Mouse (Mus musculus) naive thymus-derived CD4-positive, alpha-beta T cell, adult 2 months (primary cell): Measurements from ENCODE around the gene Prkn.

Source experiments
- DNase-seq: peaks from one replicate; pipeline ENCODE4 v3.0.0-alpha.2; 2011; ENCODE audit warnings: low read depth

Prkn gene

DNA sequence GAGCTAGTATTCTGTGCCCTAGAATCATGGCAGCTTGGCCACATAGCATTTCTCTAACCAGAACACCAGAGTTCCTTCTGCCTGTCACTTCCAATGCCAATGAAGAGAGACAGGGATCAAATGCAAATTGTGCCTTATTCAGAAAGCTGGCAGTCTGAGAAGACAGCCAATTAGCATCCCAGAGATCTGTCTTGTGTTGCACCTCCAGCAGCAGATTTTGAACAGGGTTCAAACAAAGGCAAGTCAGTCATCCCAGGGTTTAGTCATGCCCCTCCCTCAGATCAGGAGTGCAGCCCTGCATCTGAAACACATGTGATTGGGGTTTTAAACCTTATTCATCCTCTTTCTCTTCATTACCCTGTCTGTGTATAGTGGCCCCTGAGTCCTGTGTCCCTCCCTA, 900.5 kb downstream of the Prkn start:
- no peak for DNase-seq

DNA sequence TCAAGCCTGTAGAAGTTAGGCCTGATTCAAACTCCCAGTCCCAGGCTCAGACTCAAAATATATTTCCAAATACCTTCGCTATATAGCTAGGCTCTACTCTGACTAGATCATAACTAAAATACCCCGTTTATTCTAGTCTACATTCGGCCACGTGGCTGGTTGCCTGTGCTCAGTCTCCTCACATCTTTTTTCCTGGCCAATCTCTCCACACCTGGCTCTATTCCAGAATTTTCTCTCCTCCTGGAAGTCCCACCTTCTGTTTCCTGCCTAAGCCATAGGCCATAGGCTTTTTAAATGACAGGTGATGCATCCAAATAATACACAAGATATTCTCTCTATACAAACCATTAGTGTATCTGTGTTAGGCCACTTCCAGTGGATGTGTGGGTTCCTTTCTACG, 901.0 kb downstream of the Prkn start:
- DNase-seq = no peak

DNA sequence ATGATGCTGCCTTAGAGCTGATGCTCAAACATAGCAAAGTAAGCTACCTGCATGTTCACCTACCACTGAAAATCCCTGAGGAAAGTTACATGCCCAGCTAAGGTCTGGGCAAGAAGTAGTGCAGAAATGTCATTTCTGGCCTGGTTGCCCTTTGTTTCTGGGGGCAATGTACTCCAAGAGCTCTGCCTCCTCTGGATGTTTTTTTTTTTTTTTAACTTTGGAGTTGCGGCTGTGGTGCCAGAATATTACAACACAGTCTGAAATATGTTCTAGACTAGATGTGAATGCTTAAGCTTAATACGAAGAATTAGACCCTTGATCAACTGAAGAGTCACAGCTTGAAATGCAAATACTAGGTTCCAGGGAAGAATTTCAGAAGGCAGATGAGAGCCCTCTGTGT, 911.1 kb downstream of the Prkn start:
- DNase-seq = no peak

DNA sequence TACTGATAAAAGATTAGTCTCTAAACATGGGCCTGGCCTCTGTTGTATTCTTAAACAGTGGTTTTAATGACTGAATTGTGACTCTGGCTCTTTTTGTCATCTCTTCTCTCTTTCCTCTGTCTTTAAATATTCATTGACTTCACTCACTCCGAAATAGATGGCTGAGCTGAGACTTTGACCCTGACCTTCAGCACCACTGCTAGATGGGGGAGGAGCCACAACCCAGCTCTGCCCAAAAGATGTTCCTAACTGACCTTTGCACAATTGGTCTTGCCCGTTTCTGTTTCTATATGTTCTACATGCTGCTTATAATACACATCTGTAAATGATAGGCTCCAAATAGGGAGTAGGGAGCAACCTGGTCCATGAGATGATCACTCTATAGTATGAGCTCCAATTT, 912.5 kb downstream of the Prkn start:
- no peak for DNase-seq

GRCm38 (mm10) chr17:11765117-11765516, 924.9 kb downstream of the Prkn start:
- DNase-seq = no peak

GRCm38 (mm10) chr17:11765581-11765980, 925.4 kb downstream of the Prkn start:
- DNase-seq = no peak

DNA sequence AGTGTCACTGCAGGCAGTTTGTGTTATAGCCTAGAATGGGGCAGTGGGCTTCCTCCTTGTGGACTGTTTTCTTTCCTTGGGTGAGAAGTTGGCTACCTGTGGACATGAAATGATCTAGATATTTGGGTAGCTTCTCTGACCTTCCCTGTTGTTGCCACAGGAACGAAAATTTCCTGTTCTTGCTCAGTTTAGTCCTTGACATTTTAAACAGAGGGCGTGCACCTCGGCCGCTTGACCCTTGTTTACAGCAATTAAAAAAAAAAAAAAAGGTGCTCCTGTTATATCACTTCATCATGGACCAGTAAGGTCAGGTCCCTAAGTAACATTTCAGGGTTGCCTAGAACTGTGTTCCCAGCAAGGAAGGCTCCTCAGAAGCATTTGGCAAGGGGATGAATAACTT, 927.1 kb downstream of the Prkn start:
- DNase-seq = no peak

DNA sequence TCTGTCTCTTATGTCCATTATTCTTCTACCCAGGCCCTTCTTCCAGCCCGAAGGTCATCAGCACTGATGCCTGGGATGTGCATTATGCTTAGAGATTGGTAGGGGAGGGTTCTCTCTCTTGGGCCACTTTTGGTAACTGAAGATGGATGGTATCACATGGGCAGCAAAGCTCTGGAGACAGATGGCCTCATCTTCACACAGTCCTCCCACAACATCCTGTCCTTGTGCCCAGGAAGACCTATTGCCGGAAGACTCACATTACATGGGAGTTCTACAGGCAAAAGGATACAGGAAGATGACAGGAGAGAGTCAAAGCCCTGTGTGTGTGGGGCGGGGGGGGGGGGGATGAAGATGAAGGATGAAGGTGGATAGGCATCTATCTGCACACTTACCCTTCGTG, 928.2 kb downstream of the Prkn start:
- DNase-seq = no peak

- no peak for DNase-seq
These were observed 928.8 kb downstream of the Prkn start for GRCm38 (mm10) chr17:11768971-11769370.

- DNase-seq = no peak
These were observed 929.3 kb downstream of the Prkn start for GRCm38 (mm10) chr17:11769513-11769912.

GRCm38 (mm10) chr17:11779547-11779946, 939.4 kb downstream of the Prkn start:
- no peak for DNase-seq

- no peak for DNase-seq
These were observed 939.8 kb downstream of the Prkn start for GRCm38 (mm10) chr17:11780005-11780404.

GRCm38 (mm10) chr17:11780805-11781481, 940.8 kb downstream of the Prkn start:
- DNase-seq = no peak

GRCm38 (mm10) chr17:11788270-11788936, 948.2 kb downstream of the Prkn start:
- DNase-seq = no peak

DNA sequence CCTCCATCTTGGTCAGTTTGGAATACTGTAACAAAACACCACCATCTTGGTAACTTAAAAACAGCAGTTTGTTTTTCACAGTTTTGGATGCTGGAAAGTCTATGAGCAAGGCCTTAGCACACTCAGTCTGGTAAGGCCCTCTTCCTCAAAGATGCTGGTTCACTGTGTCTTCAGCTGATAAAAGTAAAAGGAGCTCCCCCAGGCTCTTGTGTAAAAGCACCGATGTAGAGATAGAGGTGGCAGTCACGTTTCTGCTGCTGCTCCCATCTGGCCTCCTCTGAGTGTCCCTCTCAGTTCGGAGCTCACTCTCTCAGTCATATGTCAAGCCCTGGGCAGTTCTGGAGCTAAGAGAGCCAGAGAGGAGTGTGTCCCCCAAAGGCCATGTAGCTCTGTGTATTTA, 955.8 kb downstream of the Prkn start:
- DNase-seq = no peak

- no peak for DNase-seq
These were observed 961.0 kb downstream of the Prkn start for GRCm38 (mm10) chr17:11801226-11801625.

- no peak for DNase-seq
These were observed 967.1 kb downstream of the Prkn start for GRCm38 (mm10) chr17:11807280-11807679.

DNA sequence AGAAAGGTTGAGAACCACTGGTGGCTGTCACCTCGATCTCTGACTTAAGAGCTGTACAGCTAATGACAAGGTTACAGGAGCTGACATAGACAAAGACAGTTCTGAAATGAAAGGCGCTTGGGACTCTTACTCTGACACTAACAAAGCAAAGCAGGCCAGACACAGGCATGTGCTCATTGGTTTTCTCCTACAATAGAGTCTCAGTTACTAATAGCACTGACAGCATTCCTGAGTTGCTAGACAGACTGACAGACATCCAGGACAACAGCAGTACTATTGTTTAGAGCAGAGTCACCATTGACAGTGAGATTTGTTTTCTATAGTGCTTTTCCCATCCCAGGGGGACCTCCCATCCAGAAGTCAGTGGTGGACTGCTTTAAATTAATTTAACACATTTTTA, 977.7 kb downstream of the Prkn start:
- no peak for DNase-seq

DNA sequence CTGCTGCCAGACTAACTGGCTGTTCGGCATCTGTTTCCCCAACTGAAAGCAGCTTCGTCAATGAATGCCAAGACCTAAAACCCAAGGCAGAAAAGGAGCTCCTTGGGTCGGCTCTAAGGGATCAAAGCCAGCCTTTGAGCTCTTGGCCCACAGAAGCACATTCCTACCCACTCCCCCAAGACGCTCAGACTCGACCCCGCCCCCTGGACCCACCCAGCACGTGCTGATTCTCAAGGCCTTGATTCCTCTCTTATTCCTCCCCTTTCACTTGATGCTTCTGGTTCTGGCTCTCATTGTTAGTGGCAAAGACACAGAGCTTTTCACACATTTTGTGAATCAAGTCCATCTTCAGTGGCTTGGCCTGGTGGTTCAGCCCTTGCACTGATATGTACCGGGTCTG, 979.3 kb downstream of the Prkn start:
- no peak for DNase-seq

GRCm38 (mm10) chr17:11820757-11821156, 980.6 kb downstream of the Prkn start:
- no peak for DNase-seq

DNA sequence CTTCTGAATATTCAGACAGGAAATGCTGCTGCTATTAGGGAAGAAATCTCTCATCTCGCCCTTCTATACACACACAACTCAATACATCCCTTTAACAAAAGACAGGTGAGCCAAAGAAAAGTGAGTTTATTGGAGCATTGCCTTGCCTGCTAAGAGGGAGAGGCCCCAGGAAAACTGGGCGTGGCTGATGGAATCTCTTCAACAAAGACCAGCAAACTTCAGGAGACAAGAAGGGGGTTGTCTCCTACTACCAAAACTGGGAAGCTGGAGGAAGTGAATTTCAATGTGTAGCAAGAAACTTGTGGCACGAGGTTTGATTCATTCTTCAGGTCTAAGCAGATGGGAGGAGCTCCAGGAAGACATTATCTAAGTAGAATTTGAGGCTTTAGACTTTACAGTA, 989.3 kb downstream of the Prkn start:
- no peak for DNase-seq

- no peak for DNase-seq
These were observed 996.9 kb downstream of the Prkn start for GRCm38 (mm10) chr17:11837121-11837520.

- DNase-seq = no peak
These were observed 1004.3 kb downstream of the Prkn start for GRCm38 (mm10) chr17:11844436-11844835.

GRCm38 (mm10) chr17:11844989-11845388, 1004.8 kb downstream of the Prkn start:
- no peak for DNase-seq
